Mouse (Mus musculus): Measurements from ENCODE around the gene Snapc1. TPM values are rescaled to one million over a fixed set of nuclear protein-coding genes. Genes with fewer than 3 reads are reported as not detected.

Gene Snapc1
- polyA plus RNA-seq, 1 experiment from 2014 or later, result 18.4 TPM

Other genes with a start within 250 kb of the Snapc1 start
- gene Hif1a, start 63.1 kb upstream of the Snapc1 start, polyA plus RNA-seq (2015; fragmentation: Nextera tagmentation; extraction: Ambion mirVana), result 86.3 and 100 TPM in 2 replicates
- 13.1 and 16.7 TPM in 2 replicates for gene Gm49321, start 26.8 kb upstream of the Snapc1 start, polyA plus RNA-seq (2015; fragmentation: Nextera tagmentation; extraction: Ambion mirVana)
- gene Syt16, start 33.2 kb downstream of the Snapc1 start, polyA plus RNA-seq (2015; fragmentation: Nextera tagmentation; extraction: Ambion mirVana), result 5.1 and 5.4 TPM in 2 replicates

Measured in embryonic facial prominence, embryonic 15.5 days (tissue).